Mouse (Mus musculus): Measurements from ENCODE around the gene Utp18. TPM values are rescaled to one million over a fixed set of nuclear protein-coding genes. Genes with fewer than 3 reads are reported as not detected.

The Utp18 gene
- polyA plus RNA-seq (2014; fragmentation: Illumina TruSeq; extraction: RNeasy Lipid Tissue Mini Kit (QIAGEN cat#74804); ENCODE audit: low replicate concordance): 37.7 TPM

DNA sequence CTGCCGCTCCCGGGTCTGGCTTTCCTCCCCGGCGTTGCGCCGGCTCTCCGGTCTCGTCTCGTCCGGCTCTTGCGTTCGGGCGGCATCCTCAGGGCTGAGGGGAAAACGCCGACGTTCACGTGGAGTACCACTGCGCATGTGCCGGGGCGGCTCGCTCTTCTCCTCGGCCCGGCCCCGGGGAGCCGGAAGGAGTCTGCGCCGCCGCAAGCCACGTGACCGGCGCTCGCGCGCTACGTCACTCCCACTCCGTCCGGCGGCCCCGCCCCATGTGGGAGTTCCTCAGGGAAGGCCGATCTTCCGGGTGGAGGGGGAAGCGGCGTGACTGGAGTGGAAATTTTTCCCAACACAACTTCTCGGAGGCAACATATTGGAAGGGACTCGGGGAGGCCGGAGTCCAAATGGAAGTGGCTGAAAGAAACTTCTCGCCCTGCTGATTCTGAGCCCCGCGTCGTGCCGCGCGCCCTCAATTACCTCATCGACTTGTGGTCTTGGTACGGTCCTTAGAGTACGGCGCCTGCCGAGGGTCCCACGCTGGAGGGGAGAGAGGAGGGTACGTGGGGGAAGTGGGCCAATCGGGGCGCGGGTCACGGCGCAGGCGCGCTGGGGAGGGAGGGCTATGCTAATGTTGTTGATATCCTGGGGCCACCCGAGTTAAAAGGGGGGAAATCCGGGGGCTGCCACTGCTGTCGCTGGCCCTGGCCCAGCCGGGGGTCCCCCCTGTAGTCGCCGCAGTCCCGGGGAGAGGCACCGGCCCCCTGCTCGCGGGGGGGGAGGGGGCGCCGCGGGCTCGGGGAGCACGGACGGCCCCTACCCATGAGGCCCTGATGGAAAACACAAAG is at the start of gene Utp18, which contains the start of gene Mbtd1:
TSS of gene Utp18 (minus strand) at position 195 of the 839 bp plus-strand sequence.
TSS of gene Mbtd1 (plus strand) at position 281 of the 839 bp plus-strand sequence.

Other genes starting within 250 kb of the Utp18 start
- 52.5 TPM for gene Mbtd1, start 86 bp upstream of the Utp18 start, polyA plus RNA-seq (2014; fragmentation: Illumina TruSeq; extraction: RNeasy Lipid Tissue Mini Kit (QIAGEN cat#74804); ENCODE audit: low replicate concordance)
- 54.4 TPM for gene Nme2, start 70.5 kb upstream of the Utp18 start, polyA plus RNA-seq (2014; fragmentation: Illumina TruSeq; extraction: RNeasy Lipid Tissue Mini Kit (QIAGEN cat#74804); ENCODE audit: low replicate concordance)
- not detected for gene Gm20390, start 82.5 kb upstream of the Utp18 start, polyA plus RNA-seq (2014; fragmentation: Illumina TruSeq; extraction: RNeasy Lipid Tissue Mini Kit (QIAGEN cat#74804); ENCODE audit: low replicate concordance)
- 9.6 TPM for gene Nme1, start 82.8 kb upstream of the Utp18 start, polyA plus RNA-seq (2014; fragmentation: Illumina TruSeq; extraction: RNeasy Lipid Tissue Mini Kit (QIAGEN cat#74804); ENCODE audit: low replicate concordance)
- 107 TPM for gene Spag9, start 110.3 kb upstream of the Utp18 start, polyA plus RNA-seq (2014; fragmentation: Illumina TruSeq; extraction: RNeasy Lipid Tissue Mini Kit (QIAGEN cat#74804); ENCODE audit: low replicate concordance)